Mouse (Mus musculus): Measurements from ENCODE around the gene Rbm5. TPM values are rescaled to one million over a fixed set of nuclear protein-coding genes. Genes with fewer than 3 reads are reported as not detected.

Rbm5 gene
- polyA plus RNA-seq, 1 experiment from 2014 or later: 127 TPM

Other genes with a start within 250 kb of the Rbm5 start
- 37.5 and 41.2 TPM in 2 replicates for gene Tmem115, start 237.1 kb downstream of the Rbm5 start, polyA plus RNA-seq (2016; fragmentation: Nextera tagmentation; extraction: Ambion mirVana)
- gene Cyb561d2, start 228.8 kb downstream of the Rbm5 start, polyA plus RNA-seq (2016; fragmentation: Nextera tagmentation; extraction: Ambion mirVana): 16.6 and 18.4 TPM in 2 replicates
- 24.4 and 25.1 TPM in 2 replicates for gene Nprl2, start 228.8 kb downstream of the Rbm5 start, polyA plus RNA-seq (2016; fragmentation: Nextera tagmentation; extraction: Ambion mirVana)
- 0.22 and 0.35 TPM in 2 replicates for gene Zmynd10, start 223.7 kb downstream of the Rbm5 start, polyA plus RNA-seq (2016; fragmentation: Nextera tagmentation; extraction: Ambion mirVana)
- 48.2 and 49.0 TPM in 2 replicates for gene Rassf1, start 219.4 kb downstream of the Rbm5 start, polyA plus RNA-seq (2016; fragmentation: Nextera tagmentation; extraction: Ambion mirVana)
- 60.1 and 61.4 TPM in 2 replicates for gene Tusc2, start 207.7 kb downstream of the Rbm5 start, polyA plus RNA-seq (2016; fragmentation: Nextera tagmentation; extraction: Ambion mirVana)
- gene Hyal2, start 203.1 kb downstream of the Rbm5 start, polyA plus RNA-seq (2016; fragmentation: Nextera tagmentation; extraction: Ambion mirVana): 103 and 106 TPM in 2 replicates
- 5.5 and 5.7 TPM in 2 replicates for gene Hyal1, start 194.1 kb downstream of the Rbm5 start, polyA plus RNA-seq (2016; fragmentation: Nextera tagmentation; extraction: Ambion mirVana)
- 10.2 and 12.6 TPM in 2 replicates for gene Naa80, start 192.1 kb downstream of the Rbm5 start, polyA plus RNA-seq (2016; fragmentation: Nextera tagmentation; extraction: Ambion mirVana)
- gene Hyal3, start 190.2 kb downstream of the Rbm5 start, polyA plus RNA-seq (2016; fragmentation: Nextera tagmentation; extraction: Ambion mirVana): 0.49 and 0.64 TPM in 2 replicates
- gene Ifrd2, start 183.4 kb downstream of the Rbm5 start, polyA plus RNA-seq (2016; fragmentation: Nextera tagmentation; extraction: Ambion mirVana): 34.0 and 35.5 TPM in 2 replicates
- gene Sema3b, start 161.8 kb downstream of the Rbm5 start, polyA plus RNA-seq (2016; fragmentation: Nextera tagmentation; extraction: Ambion mirVana): 10.7 and 11.2 TPM in 2 replicates
- gene Gnai2, start 135.6 kb downstream of the Rbm5 start, polyA plus RNA-seq (2016; fragmentation: Nextera tagmentation; extraction: Ambion mirVana): 404 and 442 TPM in 2 replicates
- gene Slc38a3, start 101.5 kb downstream of the Rbm5 start, polyA plus RNA-seq (2016; fragmentation: Nextera tagmentation; extraction: Ambion mirVana): 2.9 and 3.2 TPM in 2 replicates
- gene Gnat1, start 91.3 kb downstream of the Rbm5 start, polyA plus RNA-seq (2016; fragmentation: Nextera tagmentation; extraction: Ambion mirVana): 0.97 and 1.2 TPM in 2 replicates
- 8.1 and 8.4 TPM in 2 replicates for gene Sema3f, start 60.5 kb downstream of the Rbm5 start, polyA plus RNA-seq (2016; fragmentation: Nextera tagmentation; extraction: Ambion mirVana)
- gene Rbm6, start 102.2 kb upstream of the Rbm5 start, polyA plus RNA-seq (2016; fragmentation: Nextera tagmentation; extraction: Ambion mirVana): 56.4 and 61.8 TPM in 2 replicates
- 9.3 and 9.9 TPM in 2 replicates for gene Mon1a, start 117.2 kb upstream of the Rbm5 start, polyA plus RNA-seq (2016; fragmentation: Nextera tagmentation; extraction: Ambion mirVana)
- gene Mst1r, start 135.9 kb upstream of the Rbm5 start, polyA plus RNA-seq (2016; fragmentation: Nextera tagmentation; extraction: Ambion mirVana): 4.5 and 5.2 TPM in 2 replicates
- gene Actl11, start 157.5 kb upstream of the Rbm5 start, polyA plus RNA-seq (2016; fragmentation: Nextera tagmentation; extraction: Ambion mirVana): not detected in 2 replicates
- 0.39 and 0.56 TPM in 2 replicates for gene Camkv, start 164.7 kb upstream of the Rbm5 start, polyA plus RNA-seq (2016; fragmentation: Nextera tagmentation; extraction: Ambion mirVana)
- 12.4 and 13.1 TPM in 2 replicates for gene Traip, start 179.1 kb upstream of the Rbm5 start, polyA plus RNA-seq (2016; fragmentation: Nextera tagmentation; extraction: Ambion mirVana)
- gene Uba7, start 204.5 kb upstream of the Rbm5 start, polyA plus RNA-seq (2016; fragmentation: Nextera tagmentation; extraction: Ambion mirVana): 42.9 and 45.7 TPM in 2 replicates
- gene Gm20661, start 212.1 kb upstream of the Rbm5 start, polyA plus RNA-seq (2016; fragmentation: Nextera tagmentation; extraction: Ambion mirVana): 4.4 and 5.2 TPM in 2 replicates
- gene Inka1, start 214.9 kb upstream of the Rbm5 start, polyA plus RNA-seq (2016; fragmentation: Nextera tagmentation; extraction: Ambion mirVana): 41.9 and 43.9 TPM in 2 replicates
- 6.8 and 11.4 TPM in 2 replicates for gene Cdhr4, start 221.5 kb upstream of the Rbm5 start, polyA plus RNA-seq (2016; fragmentation: Nextera tagmentation; extraction: Ambion mirVana)
- 1.5 TPM in 2 replicates for gene Gm20662, start 225.4 kb upstream of the Rbm5 start, polyA plus RNA-seq (2016; fragmentation: Nextera tagmentation; extraction: Ambion mirVana)
- 50.2 and 52.4 TPM in 2 replicates for gene Ip6k1, start 231.5 kb upstream of the Rbm5 start, polyA plus RNA-seq (2016; fragmentation: Nextera tagmentation; extraction: Ambion mirVana)